Comparison of ENCODE assay signal across 1 mouse cellular context in the genomic region with DNA sequence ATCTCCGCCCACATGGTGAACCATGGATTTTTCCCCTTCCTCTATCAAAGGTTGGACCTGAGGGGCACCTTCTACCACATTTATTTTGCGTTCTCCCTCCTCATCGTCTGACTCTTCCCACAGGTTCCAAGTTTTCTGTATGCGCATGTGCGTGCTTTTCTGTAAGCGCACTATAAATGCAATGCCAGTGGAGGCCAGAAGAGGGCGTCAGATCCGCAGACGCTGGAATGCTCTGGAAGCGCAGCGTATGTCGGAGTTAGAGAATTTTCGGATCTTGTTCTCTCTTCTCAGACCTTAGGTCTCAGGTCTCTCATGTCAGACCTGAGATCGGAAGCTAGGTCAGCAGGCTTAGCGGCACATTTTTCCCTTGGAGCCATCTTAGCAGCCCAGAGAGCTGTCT.
TF ChIP-seq lines count a peak whose summit lies in the region.

No protein-coding gene starts in this region.

TF ChIP-seq in MEL, 35 proteins besides CTCF, POLR2A, EP300 and RAD21:
- TF ChIP-seq SMC3 (IDR thresholded peaks at IDR 0.05; ENCODE audit: low read depth, low read length) (peak; percentile 15; the same call in 1 of the 2 replicates), ZC3H11A (IDR thresholded peaks at IDR 0.05; ENCODE audit: low read depth, low read length) (no peak), BHLHE40 (IDR thresholded peaks at IDR 0.05; ENCODE audit: borderline replicate concordance, low read depth, low read length) (no peak), TAL1 (IDR thresholded peaks at IDR 0.05; ENCODE audit: low read length) (no peak), USF1 (IDR thresholded peaks at IDR 0.05; ENCODE audit: low read depth, low read length) (no peak)
